Mouse (Mus musculus): ENCODE measurements around the gene Angptl7. TPM values are rescaled to one million over a fixed set of nuclear protein-coding genes. Genes with fewer than 3 reads are reported as not detected.

The Angptl7 gene
- polyA plus RNA-seq, 1 experiment from 2014 or later: 2.0 TPM

GRCm38 (mm10) chr4:148461772-148462171 is 38.5 kb downstream of the Angptl7 start:
- no peaks in the 10 kb centered on the region for H3K4me1 ChIP-seq (ENCODE audit: insufficient read depth, low read length)
- H3K9ac ChIP-seq (replicated peaks; ENCODE audit: low read length): no peak overlapping the region
- H3K27ac ChIP-seq (ENCODE audit: low read length): no peak overlapping the region
- ATAC-seq (ENCODE audit: low FRiP score, low TSS enrichment): no peak
- H3K36me3 ChIP-seq (ENCODE audit: insufficient read depth, low read length): peaks cover 85% of the 10 kb centered on the region
- H3K9me3 ChIP-seq (ENCODE audit: low read length): no peaks in the 10 kb centered on the region
- no peaks in the 10 kb centered on the region for H3K27me3 ChIP-seq (ENCODE audit: insufficient read depth, low read length)
- H3K4me3 ChIP-seq (ENCODE audit: low read length): no peak overlapping the region
- H3K4me2 ChIP-seq (replicated peaks; ENCODE audit: low read depth, low read length): no peak overlapping the region
- WGBS: 83% methylated on average over 4 of the region's 4 CpGs

GRCm38 (mm10) chr4:148460656-148461284 is 39.5 kb downstream of the Angptl7 start:
- no peak for ATAC-seq (ENCODE audit: low FRiP score, low TSS enrichment)
- Histone ChIP-seq H3K36me3 (ENCODE audit: insufficient read depth, low read length) (peaks cover 88% of the 10 kb centered on the region), H3K4me1 (ENCODE audit: insufficient read depth, low read length) (no peaks in the 10 kb centered on the region), H3K4me2 (replicated peaks; ENCODE audit: low read depth, low read length) (no peak overlapping the region), H3K9me3 (ENCODE audit: low read length) (no peaks in the 10 kb centered on the region), H3K4me3 (ENCODE audit: low read length) (no peak overlapping the region), H3K27ac (ENCODE audit: low read length) (no peak overlapping the region), H3K9ac (replicated peaks; ENCODE audit: low read length) (no peak overlapping the region), H3K27me3 (ENCODE audit: insufficient read depth, low read length) (no peaks in the 10 kb centered on the region)
- WGBS: 93% methylated on average over 12 of the region's 12 CpGs

- WGBS: 90% methylated on average over 5 of the region's 5 CpGs
- no peak overlapping the region for H3K27ac ChIP-seq (ENCODE audit: low read length)
- peaks cover 80% of the 10 kb centered on the region for H3K36me3 ChIP-seq (ENCODE audit: insufficient read depth, low read length)
Observed at GRCm38 (mm10) chr4:148455477-148456025, 44.7 kb downstream of the Angptl7 start.

GRCm38 (mm10) chr4:148453707-148454106 is 46.6 kb downstream of the Angptl7 start:
- peaks cover 8% of the 10 kb centered on the region for H3K4me1 ChIP-seq (ENCODE audit: insufficient read depth, low read length)
- no peak overlapping the region for H3K27ac ChIP-seq (ENCODE audit: low read length)
- no peak overlapping the region for H3K4me2 ChIP-seq (replicated peaks; ENCODE audit: low read depth, low read length)
- ATAC-seq (ENCODE audit: low FRiP score, low TSS enrichment): no peak
- no peak overlapping the region for H3K4me3 ChIP-seq (ENCODE audit: low read length)
- H3K9ac ChIP-seq (replicated peaks; ENCODE audit: low read length): no peak overlapping the region
- no peaks in the 10 kb centered on the region for H3K27me3 ChIP-seq (ENCODE audit: insufficient read depth, low read length)
- H3K9me3 ChIP-seq (ENCODE audit: low read length): no peaks in the 10 kb centered on the region
- peaks cover 66% of the 10 kb centered on the region for H3K36me3 ChIP-seq (ENCODE audit: insufficient read depth, low read length)
- 90% methylated on average over 11 of the region's 11 CpGs for WGBS

More at GRCm38 (mm10) chr4:148455477-148456025, 44.7 kb downstream of the Angptl7 start:
- no peak for ATAC-seq (ENCODE audit: low FRiP score, low TSS enrichment)
- Histone ChIP-seq H3K9ac (replicated peaks; ENCODE audit: low read length) (no peak overlapping the region), H3K4me2 (replicated peaks; ENCODE audit: low read depth, low read length) (no peak overlapping the region), H3K4me1 (ENCODE audit: insufficient read depth, low read length) (no peaks in the 10 kb centered on the region), H3K27me3 (ENCODE audit: insufficient read depth, low read length) (no peaks in the 10 kb centered on the region), H3K9me3 (ENCODE audit: low read length) (no peaks in the 10 kb centered on the region), H3K4me3 (ENCODE audit: low read length) (no peak overlapping the region)

- Histone ChIP-seq H3K9me3 (ENCODE audit: low read length) (no peaks in the 10 kb centered on the region), H3K36me3 (ENCODE audit: insufficient read depth, low read length) (peaks cover 18% of the 10 kb centered on the region), H3K27me3 (ENCODE audit: insufficient read depth, low read length) (no peaks in the 10 kb centered on the region), H3K4me2 (replicated peaks; ENCODE audit: low read depth, low read length) (peak overlapping the region; percentile 64), H3K4me3 (ENCODE audit: low read length) (peak overlapping the region; percentile 93), H3K4me1 (ENCODE audit: insufficient read depth, low read length) (peaks cover 15% of the 10 kb centered on the region), H3K9ac (replicated peaks; ENCODE audit: low read length) (peak overlapping the region; percentile 87), H3K27ac (ENCODE audit: low read length) (peak overlapping the region; percentile 48)
- no peak for ATAC-seq (ENCODE audit: low FRiP score, low TSS enrichment)
- under 1% methylated on average over 15 of the region's 15 CpGs for WGBS
Observed at GRCm38 (mm10) chr4:148448853-148449245, 51.4 kb downstream of the Angptl7 start.

- Histone ChIP-seq H3K9ac (replicated peaks; ENCODE audit: low read length) (peak within 1 kb of the TSS; percentile 87), H3K9me3 (ENCODE audit: low read length) (no peaks in the 10 kb centered on the region), H3K36me3 (ENCODE audit: insufficient read depth, low read length) (peaks cover 13% of the 10 kb centered on the region), H3K4me2 (replicated peaks; ENCODE audit: low read depth, low read length) (peak within 1 kb of the TSS; percentile 64), H3K4me1 (ENCODE audit: insufficient read depth, low read length) (peaks cover 19% of the 10 kb centered on the region), H3K27me3 (ENCODE audit: insufficient read depth, low read length) (no peaks in the 10 kb centered on the region), H3K4me3 (ENCODE audit: low read length) (peak within 1 kb of the TSS; percentile 93), H3K27ac (ENCODE audit: low read length) (peak within 1 kb of the TSS; percentile 76)
- under 1% methylated on average over 56 of the region's 56 CpGs for WGBS
- ATAC-seq (ENCODE audit: low FRiP score, low TSS enrichment): peak; percentile 96
Observed at GRCm38 (mm10) chr4:148448179-148448852, 51.9 kb downstream of the Angptl7 start, which contains the start of gene Mtor. TSS of gene Mtor (plus strand) at chr4:148448611.

Other genes with a start within 250 kb of the Angptl7 start
- 0.16 and 0.18 TPM in 2 replicates for gene Disp3, start 212.5 kb downstream of the Angptl7 start, polyA plus RNA-seq (2015; fragmentation: Nextera tagmentation; extraction: Ambion mirVana)
- 32.7 and 33.1 TPM in 2 replicates for gene Ubiad1, start 55.7 kb downstream of the Angptl7 start, polyA plus RNA-seq (2015; fragmentation: Nextera tagmentation; extraction: Ambion mirVana)
- 16.3 and 18.8 TPM in 2 replicates for gene Mtor, start 51.8 kb downstream of the Angptl7 start, polyA plus RNA-seq (2015; fragmentation: Nextera tagmentation; extraction: Ambion mirVana)
- gene Exosc10, start 58.0 kb upstream of the Angptl7 start, polyA plus RNA-seq (2015; fragmentation: Nextera tagmentation; extraction: Ambion mirVana): 95.2 and 99.9 TPM in 2 replicates
- 187 and 188 TPM in 2 replicates for gene Srm, start 91.0 kb upstream of the Angptl7 start, polyA plus RNA-seq (2015; fragmentation: Nextera tagmentation; extraction: Ambion mirVana)
- 0.27 and 0.52 TPM in 2 replicates for gene Masp2, start 102.1 kb upstream of the Angptl7 start, polyA plus RNA-seq (2015; fragmentation: Nextera tagmentation; extraction: Ambion mirVana)
- gene Tardbp, start 126.6 kb upstream of the Angptl7 start, polyA plus RNA-seq (2015; fragmentation: Nextera tagmentation; extraction: Ambion mirVana): 337 and 369 TPM in 2 replicates
- not detected in 2 replicates for gene Gm572, start 142.9 kb upstream of the Angptl7 start, polyA plus RNA-seq (2015; fragmentation: Nextera tagmentation; extraction: Ambion mirVana)